Mouse (Mus musculus) adrenal gland, postnatal 14 days (tissue): ENCODE data around the gene Myocos. TPM values are rescaled to one million over a fixed set of nuclear protein-coding genes. Genes with fewer than 3 reads are reported as not detected.

Experiments used
- DNase-seq: peaks from one replicate; pipeline ENCODE4 v3.0.0; 2021; ENCODE audit warnings: mixed read lengths
- microRNA-seq, 2 experiments: library from miRNA; unstranded; fragments of <30 nt; microRNA quantifications; one replicate each; pipeline ENCODE4 v1.2.0; 2021
- total RNA-seq: library from RNA; stranded (reverse); gene quantifications from 2 replicates; pipeline ENCODE4 v1.2.3, GENCODE M21; 2021

Myocos gene
- total RNA-seq, 1 experiment from 2014 or later = not detected

- DNase-seq = no peak
These were observed 42.5 kb downstream of the Myocos start for GRCm38 (mm10) chr1:162615511-162615910.

- no peak for DNase-seq
These were observed 46.8 kb downstream of the Myocos start for GRCm38 (mm10) chr1:162611191-162611590.

GRCm38 (mm10) chr1:162609633-162610250 lies 48.3 kb downstream of the Myocos start:
- peak; percentile 25 for DNase-seq

GRCm38 (mm10) chr1:162608127-162608526 lies 49.9 kb downstream of the Myocos start:
- no peak for DNase-seq

GRCm38 (mm10) chr1:162601288-162601687 lies 56.7 kb downstream of the Myocos start:
- DNase-seq = peak; percentile 11

- no peak for DNase-seq
These were observed 58.4 kb downstream of the Myocos start for GRCm38 (mm10) chr1:162599617-162600016.

- DNase-seq = no peak
These were observed 60.5 kb downstream of the Myocos start for GRCm38 (mm10) chr1:162597379-162598102.

Small RNAs within 50 kb of the gene (microRNA-seq; reads per million reads assigned to microRNA genes)
- gene Gm27616 = 0 to 0.38 reads per million in 2 experiments

Other genes starting within 250 kb of the Myocos start
- gene Dnm3, start 180.2 kb downstream of the Myocos start, total RNA-seq = 10.4 and 17.0 TPM in 2 replicates
- gene Mettl13, start 109.7 kb downstream of the Myocos start, total RNA-seq = 16.8 and 17.3 TPM in 2 replicates
- 30.9 and 36.7 TPM in 2 replicates for gene Vamp4, start 87.7 kb downstream of the Myocos start, total RNA-seq
- 0.74 and 0.83 TPM in 2 replicates for gene Myoc, start 19.1 kb downstream of the Myocos start, total RNA-seq
- gene Prrc2c, start 82.3 kb upstream of the Myocos start, total RNA-seq = 161 and 178 TPM in 2 replicates
- gene Fmo4, start 155.8 kb upstream of the Myocos start, total RNA-seq = 0.86 and 3.1 TPM in 2 replicates
- 264 and 295 TPM in 2 replicates for gene Fmo1, start 208.4 kb upstream of the Myocos start, total RNA-seq
- 36.1 and 53.8 TPM in 2 replicates for gene Fmo2, start 240.5 kb upstream of the Myocos start, total RNA-seq